Mouse (Mus musculus): ENCODE data around the gene Thop1. TPM values are rescaled to one million over a fixed set of nuclear protein-coding genes. Genes with fewer than 3 reads are reported as not detected.

Thop1 gene
- polyA plus RNA-seq, 1 experiment from 2014 or later: 31.2 TPM

- WGBS: 96% methylated on average over 6 of the region's 6 CpGs
- ATAC-seq (ENCODE audit: low FRiP score, low TSS enrichment): no peak
These were observed 43.1 kb downstream of the Thop1 start for GRCm38 (mm10) chr10:81112946-81113345.

GRCm38 (mm10) chr10:81119625-81120024 is 49.8 kb downstream of the Thop1 start:
- no peak for DNase-seq
- peaks cover 95% of the 10 kb centered on the region for H3K36me3 ChIP-seq (ENCODE audit: control insufficient read depth, insufficient read depth, low read length)
- no peaks in the 10 kb centered on the region for H3K27me3 ChIP-seq (ENCODE audit: control insufficient read depth, insufficient read depth, low read length)
- H3K4me3 ChIP-seq (replicated peaks; ENCODE audit: low read depth, low read length): no peak overlapping the region
- no peaks in the 10 kb centered on the region for H3K4me1 ChIP-seq (ENCODE audit: control insufficient read depth, insufficient read depth, low read length)
- 94% methylated on average over 10 of the region's 10 CpGs for WGBS
- no peak overlapping the region for H3K9ac ChIP-seq (replicated peaks; ENCODE audit: low read length)
- no peak overlapping the region for H3K27ac ChIP-seq (replicated peaks; ENCODE audit: low read depth, low read length)
- no peaks in the 10 kb centered on the region for H3K9me3 ChIP-seq (ENCODE audit: control insufficient read depth, low read length)
- H3K4me2 ChIP-seq (ENCODE audit: low read length): no peak overlapping the region
- no peak for ATAC-seq (ENCODE audit: low FRiP score, low TSS enrichment)

More at GRCm38 (mm10) chr10:81112946-81113345, 43.1 kb downstream of the Thop1 start:
- no peak overlapping the region for H3K27ac ChIP-seq (replicated peaks; ENCODE audit: low read depth, low read length)
- H3K4me3 ChIP-seq (replicated peaks; ENCODE audit: low read depth, low read length): no peak overlapping the region
- no peak for DNase-seq
- no peak overlapping the region for H3K4me2 ChIP-seq (ENCODE audit: low read length)
- H3K36me3 ChIP-seq (ENCODE audit: control insufficient read depth, insufficient read depth, low read length): peaks cover 93% of the 10 kb centered on the region
- H3K9ac ChIP-seq (replicated peaks; ENCODE audit: low read length): no peak overlapping the region
- H3K27me3 ChIP-seq (ENCODE audit: control insufficient read depth, insufficient read depth, low read length): no peaks in the 10 kb centered on the region
- no peaks in the 10 kb centered on the region for H3K9me3 ChIP-seq (ENCODE audit: control insufficient read depth, low read length)
- H3K4me1 ChIP-seq (ENCODE audit: control insufficient read depth, insufficient read depth, low read length): no peaks in the 10 kb centered on the region

- ATAC-seq (ENCODE audit: low FRiP score, low TSS enrichment): no peak
These were observed 50.8 kb downstream of the Thop1 start for GRCm38 (mm10) chr10:81120650-81121049.

GRCm38 (mm10) chr10:81122889-81123288 is 53.1 kb downstream of the Thop1 start:
- H3K27me3 ChIP-seq (ENCODE audit: control insufficient read depth, insufficient read depth, low read length): 0 out of 2 replicates have a peak, but pooled peaks cover 2% of the 10 kb centered on the region
- H3K9me3 ChIP-seq (ENCODE audit: control insufficient read depth, low read length): no peaks in the 10 kb centered on the region
- no peak overlapping the region for H3K4me3 ChIP-seq (replicated peaks; ENCODE audit: low read depth, low read length)
- peaks cover 71% of the 10 kb centered on the region for H3K36me3 ChIP-seq (ENCODE audit: control insufficient read depth, insufficient read depth, low read length)
- no peak for ATAC-seq (ENCODE audit: low FRiP score, low TSS enrichment)
- H3K4me1 ChIP-seq (ENCODE audit: control insufficient read depth, insufficient read depth, low read length): no peaks in the 10 kb centered on the region
- H3K4me2 ChIP-seq (ENCODE audit: low read length): no peak overlapping the region
- 85% methylated on average over 2 of the region's 2 CpGs for WGBS
- DNase-seq: no peak
- no peak overlapping the region for H3K9ac ChIP-seq (replicated peaks; ENCODE audit: low read length)
- H3K27ac ChIP-seq (replicated peaks; ENCODE audit: low read depth, low read length): no peak overlapping the region

More at GRCm38 (mm10) chr10:81120650-81121049, 50.8 kb downstream of the Thop1 start:
- Histone ChIP-seq H3K36me3 (ENCODE audit: control insufficient read depth, insufficient read depth, low read length) (peaks cover 91% of the 10 kb centered on the region), H3K4me1 (ENCODE audit: control insufficient read depth, insufficient read depth, low read length) (no peaks in the 10 kb centered on the region), H3K9ac (replicated peaks; ENCODE audit: low read length) (no peak overlapping the region), H3K27me3 (ENCODE audit: control insufficient read depth, insufficient read depth, low read length) (no peaks in the 10 kb centered on the region), H3K9me3 (ENCODE audit: control insufficient read depth, low read length) (no peaks in the 10 kb centered on the region), H3K4me3 (replicated peaks; ENCODE audit: low read depth, low read length) (no peak overlapping the region), H3K4me2 (ENCODE audit: low read length) (no peak overlapping the region), H3K27ac (replicated peaks; ENCODE audit: low read depth, low read length) (no peak overlapping the region)
- no peak for DNase-seq
- 90% methylated on average over 7 of the region's 7 CpGs for WGBS

GRCm38 (mm10) chr10:81123500-81123899 is 53.7 kb downstream of the Thop1 start:
- ATAC-seq (ENCODE audit: low FRiP score, low TSS enrichment): no peak
- peaks cover 8% of the 10 kb centered on the region for H3K27me3 ChIP-seq (ENCODE audit: control insufficient read depth, insufficient read depth, low read length)
- no peak overlapping the region for H3K4me2 ChIP-seq (ENCODE audit: low read length)
- H3K36me3 ChIP-seq (ENCODE audit: control insufficient read depth, insufficient read depth, low read length): peaks cover 67% of the 10 kb centered on the region
- no peak overlapping the region for H3K9ac ChIP-seq (replicated peaks; ENCODE audit: low read length)
- WGBS: 82% methylated on average over 11 of the region's 11 CpGs
- H3K9me3 ChIP-seq (ENCODE audit: control insufficient read depth, low read length): no peaks in the 10 kb centered on the region
- DNase-seq: no peak
- 0 out of 2 replicates have a peak, but pooled peaks cover 2% of the 10 kb centered on the region for H3K4me1 ChIP-seq (ENCODE audit: control insufficient read depth, insufficient read depth, low read length)
- H3K27ac ChIP-seq (replicated peaks; ENCODE audit: low read depth, low read length): no peak overlapping the region
- H3K4me3 ChIP-seq (replicated peaks; ENCODE audit: low read depth, low read length): no peak overlapping the region

Small RNA genes lying within 50 kb of the gene (microRNA-seq; reads per million reads assigned to microRNA genes)
- gene Mir5615-1 (not detected), gene Mir5615-2 (not detected)

Other genes starting within 250 kb of the Thop1 start
- gene Oaz1, start 243.4 kb upstream of the Thop1 start, polyA plus RNA-seq (2014; fragmentation: Nextera tagmentation; extraction: Ambion mirVana): 1,218 and 1,334 TPM in 2 replicates
- 6.2 and 7.3 TPM in 2 replicates for gene Lingo3, start 226.0 kb upstream of the Thop1 start, polyA plus RNA-seq (2014; fragmentation: Nextera tagmentation; extraction: Ambion mirVana)
- 256 and 328 TPM in 2 replicates for gene Lsm7, start 214.8 kb upstream of the Thop1 start, polyA plus RNA-seq (2014; fragmentation: Nextera tagmentation; extraction: Ambion mirVana)
- gene Sppl2b, start 214.8 kb upstream of the Thop1 start, polyA plus RNA-seq (2014; fragmentation: Nextera tagmentation; extraction: Ambion mirVana): 60.5 and 62.7 TPM in 2 replicates
- gene Tmprss9, start 198.2 kb upstream of the Thop1 start, polyA plus RNA-seq (2014; fragmentation: Nextera tagmentation; extraction: Ambion mirVana): 0.26 TPM in 1 of 2 replicates, not detected in the other
- gene Timm13, start 169.1 kb upstream of the Thop1 start, polyA plus RNA-seq (2014; fragmentation: Nextera tagmentation; extraction: Ambion mirVana): 331 and 393 TPM in 2 replicates
- 13.9 and 20.0 TPM in 2 replicates for gene Lmnb2, start 151.8 kb upstream of the Thop1 start, polyA plus RNA-seq (2014; fragmentation: Nextera tagmentation; extraction: Ambion mirVana)
- 4.3 and 8.0 TPM in 2 replicates for gene Gadd45b, start 140.0 kb upstream of the Thop1 start, polyA plus RNA-seq (2014; fragmentation: Nextera tagmentation; extraction: Ambion mirVana)
- gene Gng7, start 55.1 kb upstream of the Thop1 start, polyA plus RNA-seq (2014; fragmentation: Nextera tagmentation; extraction: Ambion mirVana): 11.5 and 11.6 TPM in 2 replicates
- gene Diras1, start 44.4 kb upstream of the Thop1 start, polyA plus RNA-seq (2014; fragmentation: Nextera tagmentation; extraction: Ambion mirVana): 24.0 and 55.4 TPM in 2 replicates
- 32.4 and 34.9 TPM in 2 replicates for gene Slc39a3, start 32.6 kb upstream of the Thop1 start, polyA plus RNA-seq (2014; fragmentation: Nextera tagmentation; extraction: Ambion mirVana)
- gene Sgta, start 9.9 kb upstream of the Thop1 start, polyA plus RNA-seq (2014; fragmentation: Nextera tagmentation; extraction: Ambion mirVana): 259 and 292 TPM in 2 replicates
- 0.09 and 0.31 TPM in 2 replicates for gene Creb3l3, start 28.8 kb downstream of the Thop1 start, polyA plus RNA-seq (2014; fragmentation: Nextera tagmentation; extraction: Ambion mirVana)
- 236 and 240 TPM in 2 replicates for gene Map2k2, start 35.9 kb downstream of the Thop1 start, polyA plus RNA-seq (2014; fragmentation: Nextera tagmentation; extraction: Ambion mirVana)
- 8.1 and 12.4 TPM in 2 replicates for gene Zbtb7a, start 65.2 kb downstream of the Thop1 start, polyA plus RNA-seq (2014; fragmentation: Nextera tagmentation; extraction: Ambion mirVana)
- gene Pias4, start 97.9 kb downstream of the Thop1 start, polyA plus RNA-seq (2014; fragmentation: Nextera tagmentation; extraction: Ambion mirVana): 49.2 and 55.7 TPM in 2 replicates
- gene Eef2, start 106.6 kb downstream of the Thop1 start, polyA plus RNA-seq (2014; fragmentation: Nextera tagmentation; extraction: Ambion mirVana): 479 and 528 TPM in 2 replicates
- 63.3 and 66.9 TPM in 2 replicates for gene Dapk3, start 113.0 kb downstream of the Thop1 start, polyA plus RNA-seq (2014; fragmentation: Nextera tagmentation; extraction: Ambion mirVana)
- 0.23 TPM in 1 of 2 replicates, not detected in the other for gene 4930442H23Rik, start 113.8 kb downstream of the Thop1 start, polyA plus RNA-seq (2014; fragmentation: Nextera tagmentation; extraction: Ambion mirVana)
- not detected in 2 replicates for gene Nmrk2, start 132.0 kb downstream of the Thop1 start, polyA plus RNA-seq (2014; fragmentation: Nextera tagmentation; extraction: Ambion mirVana)
- gene Atcay, start 160.8 kb downstream of the Thop1 start, polyA plus RNA-seq (2014; fragmentation: Nextera tagmentation; extraction: Ambion mirVana): 82.4 and 118 TPM in 2 replicates
- gene Zfr2, start 163.1 kb downstream of the Thop1 start, polyA plus RNA-seq (2014; fragmentation: Nextera tagmentation; extraction: Ambion mirVana): 20.3 and 21.7 TPM in 2 replicates
- gene Matk, start 182.9 kb downstream of the Thop1 start, polyA plus RNA-seq (2014; fragmentation: Nextera tagmentation; extraction: Ambion mirVana): 14.8 and 29.4 TPM in 2 replicates
- 121 and 152 TPM in 2 replicates for gene Mrpl54, start 196.9 kb downstream of the Thop1 start, polyA plus RNA-seq (2014; fragmentation: Nextera tagmentation; extraction: Ambion mirVana)
- gene Apba3, start 196.9 kb downstream of the Thop1 start, polyA plus RNA-seq (2014; fragmentation: Nextera tagmentation; extraction: Ambion mirVana): 25.1 and 27.5 TPM in 2 replicates
- gene Tjp3, start 221.5 kb downstream of the Thop1 start, polyA plus RNA-seq (2014; fragmentation: Nextera tagmentation; extraction: Ambion mirVana): 4.4 and 5.7 TPM in 2 replicates
- gene Pip5k1c, start 222.9 kb downstream of the Thop1 start, polyA plus RNA-seq (2014; fragmentation: Nextera tagmentation; extraction: Ambion mirVana): 102 and 132 TPM in 2 replicates

Data from midbrain, embryonic 14.5 days (tissue).